Mouse (Mus musculus) forebrain, embryonic 13.5 days (tissue): ENCODE data around the gene Rabl3. TPM values are rescaled to one million over a fixed set of nuclear protein-coding genes. Genes with fewer than 3 reads are reported as not detected.

Source experiments
- ATAC-seq: fragments of 200-750 bp; cut with Nextera tagmentation; 2 replicates; pipeline ENCODE4 v1.8.0; 2017
- H3K27ac ChIP-seq: fragments of 300-500 bp; sonication (generic); 2 replicates; pipeline ENCODE4 v1.5.1; 2015; ENCODE audit warnings: inconsistent platforms, mild to moderate bottlenecking, moderate library complexity
- H3K27me3 ChIP-seq: fragments of 300-500 bp; sonication (generic); 2 replicates; pipeline ENCODE4 v1.6.1; 2015; ENCODE audit warnings: mild to moderate bottlenecking, inconsistent platforms
- H3K36me3 ChIP-seq: fragments of 300-500 bp; sonication (generic); 2 replicates; pipeline ENCODE4 v1.6.1; 2015; ENCODE audit warnings: mild to moderate bottlenecking, inconsistent platforms; ENCODE audit not compliant: poor library complexity, severe bottlenecking
- H3K4me1 ChIP-seq: fragments of 300-500 bp; sonication (generic); 2 replicates; pipeline ENCODE4 v1.6.1; 2015; ENCODE audit warnings: inconsistent platforms
- H3K4me2 ChIP-seq: fragments of 300-500 bp; sonication (generic); 2 replicates; pipeline ENCODE4 v1.6.1; 2015; ENCODE audit warnings: inconsistent platforms, mild to moderate bottlenecking, moderate library complexity
- H3K4me3 ChIP-seq: fragments of 300-500 bp; sonication (generic); 2 replicates; pipeline ENCODE4 v1.5.1; 2015; ENCODE audit warnings: mild to moderate bottlenecking, inconsistent platforms
- H3K9ac ChIP-seq: fragments of 300-500 bp; sonication (generic); 2 replicates; pipeline ENCODE4 v1.6.1; 2015; ENCODE audit warnings: mild to moderate bottlenecking, inconsistent platforms
- H3K9me3 ChIP-seq: fragments of 300-500 bp; sonication (generic); replicated peaks from 2 replicates; pipeline ENCODE4 v1.6.1; 2016; ENCODE audit warnings: inconsistent platforms
- WGBS: fragments of 180-500 bp; shearing (Covaris S2); methylation state at CpG from one replicate; pipeline ENCODE4 v1.1.7; 2015; 5-methylcytosine and 5-hydroxymethylcytosine counted together
- polyA plus RNA-seq: library from polyadenylated mRNA; unstranded; fragments of >200 nt; fragmentation: Nextera tagmentation; extraction: Ambion mirVana; gene quantifications from 2 replicates; pipeline ENCODE4 v1.2.1, GENCODE M21; 2015

Rabl3 gene
- polyA plus RNA-seq, 1 experiment from 2014 or later = 25.9 TPM

DNA sequence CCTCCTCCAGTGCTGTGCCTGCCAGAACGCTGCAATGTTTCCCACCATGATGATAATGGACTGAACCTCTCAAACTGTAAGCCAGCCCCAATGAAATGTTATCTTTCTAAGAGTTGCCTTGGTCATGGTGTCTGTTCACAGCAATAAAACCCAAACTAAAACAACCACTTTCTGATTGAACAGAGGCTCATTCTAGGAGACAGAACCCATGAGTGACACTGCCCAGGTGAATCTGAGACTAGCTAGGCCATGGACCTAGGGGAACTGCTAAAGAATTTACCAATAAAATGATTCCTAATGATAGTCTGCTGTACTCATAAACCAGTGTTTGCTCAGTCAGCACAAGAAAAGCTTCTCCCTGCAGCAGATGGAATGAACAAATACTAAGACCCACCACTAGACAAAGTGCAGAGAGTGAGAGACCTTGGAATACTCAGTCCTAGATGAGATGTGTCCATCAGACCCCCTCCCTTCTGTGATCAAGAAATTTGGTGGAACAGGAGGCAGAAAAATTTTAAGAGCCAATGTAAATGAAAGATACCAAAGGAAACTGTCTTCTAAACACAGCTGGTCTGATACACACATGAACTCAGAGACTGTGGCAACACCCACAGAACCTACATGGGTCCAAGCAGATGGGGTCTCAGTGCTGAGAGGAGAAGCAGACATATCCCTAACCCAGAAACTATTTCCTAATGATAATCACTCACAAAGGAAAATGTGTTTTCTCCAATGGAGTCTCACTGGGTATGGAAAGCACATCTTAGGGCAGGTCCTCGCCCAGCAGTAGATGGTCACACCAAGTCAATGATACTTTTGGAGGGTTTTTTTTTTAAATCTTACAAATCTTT lies 19.3 kb upstream of the Rabl3 start:
- ATAC-seq = no peak
- Histone ChIP-seq H3K27ac (no peak overlapping the region), H3K27me3 (no peaks in the 10 kb centered on the region), H3K9me3 (peaks cover 5% of the 10 kb centered on the region; the same call in 1 of the 2 replicates), H3K4me1 (no peaks in the 10 kb centered on the region), H3K9ac (no peak overlapping the region), H3K4me3 (no peak overlapping the region), H3K4me2 (no peak overlapping the region), H3K36me3 (peaks cover 64% of the 10 kb centered on the region)
- 94% methylated on average over 2 of the region's 2 CpGs for WGBS

DNA sequence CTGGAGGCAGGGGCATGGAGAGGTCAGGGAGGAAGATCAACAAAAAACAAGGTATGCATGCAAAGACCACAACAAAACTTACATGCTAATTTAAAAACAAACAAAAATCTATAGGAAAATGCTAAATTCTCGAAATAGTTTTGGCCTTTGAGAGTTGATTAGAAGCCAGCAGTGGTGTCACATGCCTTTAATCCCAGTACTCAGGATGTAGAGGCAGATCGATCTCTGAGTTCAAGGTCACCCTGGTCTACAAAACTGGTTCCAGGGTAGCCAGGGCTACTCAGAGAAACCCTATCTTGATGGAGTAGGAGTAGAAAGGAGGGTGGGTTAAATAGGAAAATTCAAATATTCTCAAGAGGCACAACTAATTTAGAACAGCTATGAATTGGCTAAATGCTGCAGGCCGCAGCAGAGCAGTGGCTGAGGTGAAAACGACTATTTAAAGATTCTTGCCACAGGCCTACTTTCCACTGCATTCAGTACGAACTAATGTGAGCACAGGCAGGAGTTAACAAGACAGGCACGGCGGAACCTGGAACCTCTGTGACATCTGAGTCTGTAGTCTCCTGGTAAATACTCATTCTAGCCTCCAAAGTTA lies 17.5 kb upstream of the Rabl3 start:
- no peak overlapping the region for H3K4me3 ChIP-seq
- ATAC-seq = no peak
- WGBS = 91% methylated on average over 7 of the region's 7 CpGs
- H3K27ac ChIP-seq = no peak overlapping the region
- no peak overlapping the region for H3K4me2 ChIP-seq
- H3K4me1 ChIP-seq = 0 out of 2 replicates have a peak, but pooled peaks cover under 1% of the 10 kb centered on the region
- H3K36me3 ChIP-seq = peaks cover 59% of the 10 kb centered on the region
- H3K9ac ChIP-seq = no peak overlapping the region
- H3K9me3 ChIP-seq = peaks cover 5% of the 10 kb centered on the region; the same call in 1 of the 2 replicates
- no peaks in the 10 kb centered on the region for H3K27me3 ChIP-seq

DNA sequence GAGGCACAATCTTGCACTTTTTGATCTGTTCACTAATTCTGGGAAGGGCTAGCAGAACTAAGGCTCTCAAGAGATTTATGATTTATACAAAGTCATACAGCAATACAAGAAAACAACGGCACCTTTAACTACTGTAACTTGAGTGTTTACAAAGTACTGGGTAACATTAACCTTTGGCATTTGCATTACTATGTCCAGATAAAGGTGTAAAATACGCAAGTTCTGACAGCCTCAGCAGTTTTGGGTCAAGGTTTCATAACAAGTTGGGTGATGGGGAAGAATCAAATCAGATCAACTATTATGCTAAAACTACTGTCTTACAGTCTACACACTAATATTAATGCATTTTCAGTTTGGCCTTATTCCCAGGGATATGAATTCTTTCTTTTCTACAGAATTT lies 14.6 kb upstream of the Rabl3 start:
- Histone ChIP-seq H3K27me3 (no peaks in the 10 kb centered on the region), H3K4me1 (peaks cover 8% of the 10 kb centered on the region; the same call in 1 of the 2 replicates), H3K9me3 (peaks cover 5% of the 10 kb centered on the region; the same call in 1 of the 2 replicates), H3K4me2 (no peak overlapping the region), H3K36me3 (peaks cover 47% of the 10 kb centered on the region), H3K4me3 (no peak overlapping the region), H3K27ac (no peak overlapping the region), H3K9ac (no peak overlapping the region)
- no peak for ATAC-seq
- 98% methylated on average over 2 of the region's 2 CpGs for WGBS

DNA sequence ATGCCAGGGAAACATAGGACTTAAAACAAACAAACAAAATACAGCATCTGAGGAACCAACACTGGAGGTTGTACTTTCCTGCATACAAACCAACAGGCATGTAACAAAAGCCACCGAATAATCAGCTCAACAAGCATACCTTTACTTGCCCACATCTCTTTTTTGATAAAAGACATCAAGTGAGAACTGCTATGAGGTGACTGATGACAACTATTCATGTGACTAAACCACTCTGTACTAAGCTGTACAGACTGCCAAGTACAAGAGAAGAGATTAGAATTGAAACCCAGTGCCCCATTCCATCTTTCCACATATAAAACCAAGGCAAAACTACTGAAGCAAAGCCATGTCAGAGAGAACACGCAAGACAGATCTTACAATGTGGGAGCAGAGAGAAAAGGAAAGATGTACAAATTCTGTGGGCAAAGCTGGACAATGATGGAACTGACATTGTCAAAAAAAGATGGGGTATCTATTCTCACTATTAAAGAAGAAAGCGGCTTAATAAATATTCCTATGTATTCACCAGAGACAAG lies 12.9 kb upstream of the Rabl3 start:
- Histone ChIP-seq H3K4me3 (no peak overlapping the region), H3K27ac (no peak overlapping the region), H3K36me3 (peaks cover 34% of the 10 kb centered on the region), H3K9ac (no peak overlapping the region), H3K9me3 (peaks cover 5% of the 10 kb centered on the region; the same call in 1 of the 2 replicates), H3K4me1 (peaks cover 8% of the 10 kb centered on the region; the same call in 1 of the 2 replicates), H3K4me2 (no peak overlapping the region), H3K27me3 (no peaks in the 10 kb centered on the region)
- WGBS = 92% methylated on average over 3 of the region's 3 CpGs
- no peak for ATAC-seq

DNA sequence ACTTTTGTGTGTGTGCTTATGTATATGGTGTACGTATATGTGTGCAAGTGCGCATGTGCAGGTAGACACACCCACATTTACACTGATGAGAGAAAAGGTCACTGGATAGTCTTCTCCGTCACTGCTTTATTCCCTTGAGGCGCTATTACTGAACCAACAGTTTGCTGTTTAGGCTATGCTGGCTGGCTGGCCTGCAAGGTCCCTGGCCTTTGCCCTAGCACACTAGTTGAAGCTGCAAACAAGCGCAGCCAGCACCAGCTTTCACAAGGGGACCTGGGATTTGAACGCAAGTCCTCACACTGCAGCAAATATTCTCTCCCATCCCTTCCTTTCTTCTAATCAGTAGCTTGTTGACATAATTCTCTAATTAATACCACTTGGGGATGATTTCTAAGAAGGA lies 9.5 kb upstream of the Rabl3 start:
- H3K4me2 ChIP-seq = no peak overlapping the region
- no peak overlapping the region for H3K4me3 ChIP-seq
- WGBS = 93% methylated on average over 6 of the region's 6 CpGs
- H3K9ac ChIP-seq = no peak overlapping the region
- no peak for ATAC-seq
- H3K9me3 ChIP-seq = no peaks in the 10 kb centered on the region
- no peaks in the 10 kb centered on the region for H3K27me3 ChIP-seq
- peaks cover 28% of the 10 kb centered on the region for H3K36me3 ChIP-seq
- peaks cover 13% of the 10 kb centered on the region for H3K4me1 ChIP-seq
- H3K27ac ChIP-seq = no peak overlapping the region

DNA sequence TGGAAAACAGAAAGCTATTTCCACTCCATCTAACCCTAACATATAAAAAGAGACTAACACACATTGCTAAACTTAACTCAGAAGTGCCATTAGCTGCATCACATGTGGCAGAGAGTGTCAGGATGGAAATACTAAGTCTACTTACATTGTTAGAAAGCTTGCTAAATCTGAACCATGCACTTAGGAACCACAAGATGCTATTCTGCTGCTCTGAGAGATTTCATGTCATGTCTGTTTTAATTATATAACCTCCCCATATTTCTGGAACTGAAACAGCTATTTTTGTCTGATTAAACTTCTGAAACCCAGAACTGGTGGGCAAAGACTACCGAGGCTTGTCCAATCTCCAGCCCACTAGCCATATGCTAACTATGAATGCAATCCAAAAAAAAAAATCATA lies 7.6 kb upstream of the Rabl3 start:
- Histone ChIP-seq H3K9me3 (no peaks in the 10 kb centered on the region), H3K4me3 (no peak overlapping the region), H3K36me3 (peaks cover 34% of the 10 kb centered on the region), H3K27ac (no peak overlapping the region), H3K4me2 (no peak overlapping the region), H3K9ac (no peak overlapping the region), H3K27me3 (no peaks in the 10 kb centered on the region), H3K4me1 (peaks cover 13% of the 10 kb centered on the region)
- no peak for ATAC-seq
- 96% methylated on average over 1 of the region's 1 CpGs for WGBS

DNA sequence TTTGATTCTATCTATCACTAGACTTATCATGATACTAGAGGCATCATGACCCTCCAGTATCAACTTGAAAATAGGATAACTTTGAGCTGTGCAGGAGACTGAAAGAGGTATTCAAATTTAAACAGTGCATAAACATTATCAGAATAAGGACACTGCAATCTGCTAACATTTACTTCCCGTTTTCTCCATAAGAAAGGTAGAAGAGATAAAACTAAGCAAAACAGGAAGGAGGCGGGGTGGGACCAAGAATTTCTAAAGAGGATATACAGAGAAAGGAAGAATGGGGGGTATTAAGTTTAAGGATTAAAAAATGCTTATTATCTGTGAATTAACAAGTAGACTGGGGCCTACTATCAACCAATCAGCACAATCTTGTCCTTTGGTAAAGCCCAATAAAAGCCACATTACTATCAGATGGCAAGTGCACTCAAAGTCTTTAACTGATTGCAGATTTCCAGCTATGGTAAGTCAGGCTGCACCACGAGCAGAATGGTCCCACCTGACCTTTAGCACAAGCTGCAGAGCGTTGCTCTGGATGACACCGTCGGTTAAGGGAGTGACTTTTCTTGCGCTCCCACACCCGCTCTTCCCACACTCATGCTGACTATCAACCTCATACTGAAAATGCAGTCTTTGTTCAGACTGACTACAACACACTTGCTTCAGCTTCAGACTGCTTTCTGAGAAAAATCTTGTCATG lies 6.2 kb upstream of the Rabl3 start:
- H3K27me3 ChIP-seq = no peaks in the 10 kb centered on the region

DNA sequence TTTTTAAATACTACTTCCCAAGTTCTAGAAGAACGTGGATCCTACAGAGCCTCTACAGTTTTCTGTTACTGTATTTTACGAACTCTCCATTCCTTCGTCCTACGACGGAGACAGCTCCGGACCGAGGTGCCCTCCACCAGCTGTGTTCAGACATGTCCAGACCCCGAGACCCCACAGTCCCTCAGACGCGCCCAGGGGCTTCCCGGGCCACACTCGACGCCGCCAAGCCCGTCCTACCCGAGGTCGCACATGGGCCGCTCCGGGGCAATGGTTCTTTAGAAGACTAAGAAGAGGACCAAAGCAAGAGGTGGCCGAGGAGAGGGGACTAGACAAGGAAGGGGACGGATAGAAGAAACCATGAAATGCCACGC lies 460 bp upstream of the Rabl3 start:
- peak overlapping the region; percentile 74 for H3K4me2 ChIP-seq
- no peaks in the 10 kb centered on the region for H3K9me3 ChIP-seq
- peak overlapping the region; percentile 87 for H3K4me3 ChIP-seq
- H3K27me3 ChIP-seq = no peaks in the 10 kb centered on the region
- peak overlapping the region; percentile 87 for H3K9ac ChIP-seq
- H3K27ac ChIP-seq = peak overlapping the region; percentile 79
- peak; percentile 57 for ATAC-seq
- WGBS = 2% methylated on average over 22 of the region's 22 CpGs
- peaks cover 23% of the 10 kb centered on the region for H3K4me1 ChIP-seq
- peaks cover 25% of the 10 kb centered on the region for H3K36me3 ChIP-seq

More for the DNA sequence above, 6.2 kb upstream of the Rabl3 start:
- WGBS = 92% methylated on average over 8 of the region's 8 CpGs
- no peak overlapping the region for H3K4me2 ChIP-seq
- H3K27ac ChIP-seq = no peak overlapping the region
- H3K4me1 ChIP-seq = peaks cover 17% of the 10 kb centered on the region
- no peaks in the 10 kb centered on the region for H3K9me3 ChIP-seq
- no peak for ATAC-seq
- H3K36me3 ChIP-seq = peaks cover 31% of the 10 kb centered on the region
- no peak overlapping the region for H3K4me3 ChIP-seq
- no peak overlapping the region for H3K9ac ChIP-seq

DNA sequence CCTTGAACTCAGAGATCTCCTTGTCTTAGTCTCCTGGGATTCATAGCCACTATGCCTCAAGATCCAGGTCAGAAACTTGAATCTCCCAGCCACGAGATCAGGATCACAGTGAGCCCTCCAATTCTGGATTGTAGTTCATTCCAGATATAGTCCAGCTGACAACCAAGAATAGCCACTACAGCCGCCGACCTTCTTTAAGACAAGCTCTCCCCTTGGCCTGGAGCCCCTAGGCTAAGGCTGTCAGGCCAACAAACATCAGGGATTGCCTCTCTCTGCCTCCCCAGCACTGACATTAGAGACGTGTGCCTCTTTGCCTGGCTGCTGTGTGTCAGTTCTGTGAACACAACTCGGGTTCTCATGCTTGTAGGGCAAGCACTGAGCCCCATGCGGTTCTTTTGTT lies 1.1 kb downstream of the Rabl3 start:
- H3K36me3 ChIP-seq = peaks cover 12% of the 10 kb centered on the region
- H3K9me3 ChIP-seq = no peaks in the 10 kb centered on the region
- peak overlapping the region; percentile 66 for H3K4me2 ChIP-seq
- ATAC-seq = no peak
- WGBS = 85% methylated on average over 6 of the region's 6 CpGs
- no peaks in the 10 kb centered on the region for H3K27me3 ChIP-seq
- peak overlapping the region; percentile 87 for H3K4me3 ChIP-seq
- H3K27ac ChIP-seq = no peak overlapping the region
- no peak overlapping the region for H3K9ac ChIP-seq
- peaks cover 23% of the 10 kb centered on the region for H3K4me1 ChIP-seq

DNA sequence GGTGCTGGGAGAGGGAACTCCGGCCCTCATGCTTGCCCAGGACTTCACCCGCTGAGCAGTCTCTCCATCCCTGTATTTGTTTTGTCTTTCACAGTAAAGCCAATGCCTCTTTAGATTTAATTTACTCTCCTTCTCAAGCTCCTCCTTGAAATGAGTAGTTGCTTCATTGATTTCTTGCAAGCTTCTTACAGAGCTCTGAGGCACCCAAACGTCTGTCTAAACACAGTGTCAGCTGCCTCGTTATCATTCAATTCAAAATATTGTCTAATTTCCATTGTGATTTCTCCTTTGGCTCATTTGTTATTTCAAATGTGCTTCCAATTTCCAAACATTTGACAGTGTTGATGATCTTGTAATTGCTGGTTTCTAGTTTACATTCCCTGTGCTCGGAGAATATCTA lies 6.6 kb downstream of the Rabl3 start:
- Histone ChIP-seq H3K4me3 (no peak overlapping the region), H3K27ac (no peak overlapping the region), H3K9me3 (no peaks in the 10 kb centered on the region), H3K4me1 (peaks cover 5% of the 10 kb centered on the region; the same call in 1 of the 2 replicates), H3K4me2 (no peak overlapping the region), H3K36me3 (peaks cover 12% of the 10 kb centered on the region), H3K9ac (no peak overlapping the region), H3K27me3 (no peaks in the 10 kb centered on the region)
- WGBS = 36% methylated on average over 5 of the region's 5 CpGs
- peak; percentile 59; the same call in 1 of the 2 replicates for ATAC-seq

DNA sequence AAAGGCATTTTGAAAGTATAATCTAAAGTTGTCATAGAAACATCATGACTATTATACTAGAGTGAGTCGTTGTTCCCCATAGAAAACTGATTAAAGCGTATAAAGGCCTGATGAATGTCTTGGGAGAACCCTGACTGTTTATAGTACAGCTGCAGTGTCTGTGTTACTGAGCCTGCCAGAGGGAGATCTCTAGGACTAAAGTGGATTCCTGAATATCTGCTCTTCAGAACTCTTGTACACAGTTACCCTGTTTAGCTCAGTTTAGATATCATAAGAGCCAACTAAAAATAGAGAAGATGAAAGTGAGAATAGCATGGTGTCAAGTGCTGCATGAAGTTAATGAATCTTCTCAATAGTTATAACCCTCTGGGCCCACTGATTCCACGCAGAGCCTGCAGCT lies 10.6 kb downstream of the Rabl3 start:
- no peak overlapping the region for H3K4me2 ChIP-seq
- H3K4me1 ChIP-seq = peaks cover 5% of the 10 kb centered on the region; the same call in 1 of the 2 replicates
- no peak overlapping the region for H3K27ac ChIP-seq
- H3K27me3 ChIP-seq = no peaks in the 10 kb centered on the region
- WGBS = 73% methylated on average over 3 of the region's 3 CpGs
- no peaks in the 10 kb centered on the region for H3K36me3 ChIP-seq
- no peak overlapping the region for H3K4me3 ChIP-seq
- no peak for ATAC-seq
- H3K9ac ChIP-seq = no peak overlapping the region
- H3K9me3 ChIP-seq = no peaks in the 10 kb centered on the region

DNA sequence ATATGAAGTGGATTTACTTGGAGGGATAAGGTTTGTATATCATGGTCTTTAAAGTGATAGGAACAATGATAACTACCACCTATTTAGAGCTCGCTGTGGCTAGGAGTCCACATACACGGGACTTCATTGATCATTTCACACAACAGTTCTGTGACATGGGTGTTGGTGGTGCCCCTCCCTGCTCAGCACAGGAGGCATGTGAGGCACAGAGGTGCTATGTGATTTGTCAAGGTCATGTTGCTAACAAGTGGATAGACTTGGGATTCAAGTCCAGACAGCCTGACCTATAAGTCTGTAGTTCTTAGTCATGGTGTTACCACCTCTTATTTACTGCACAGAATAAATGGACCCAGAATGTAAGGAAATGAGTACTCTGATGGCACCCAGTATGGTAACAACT lies 11.3 kb downstream of the Rabl3 start:
- Histone ChIP-seq H3K4me3 (no peak overlapping the region), H3K27ac (no peak overlapping the region), H3K4me2 (no peak overlapping the region), H3K4me1 (peaks cover 4% of the 10 kb centered on the region; the same call in 1 of the 2 replicates), H3K27me3 (no peaks in the 10 kb centered on the region), H3K9ac (no peak overlapping the region), H3K36me3 (no peaks in the 10 kb centered on the region), H3K9me3 (no peaks in the 10 kb centered on the region)
- 93% methylated on average over 2 of the region's 2 CpGs for WGBS
- ATAC-seq = no peak
